Mouse (Mus musculus) forebrain, embryonic 13.5 days (tissue): Measurements from ENCODE around the gene Nav2. TPM values are rescaled to one million over a fixed set of nuclear protein-coding genes. Genes with fewer than 3 reads are reported as not detected.

Source experiments
- ATAC-seq: fragments of 200-750 bp; cut with Nextera tagmentation; 2 replicates; pipeline ENCODE4 v1.8.0; 2017
- H3K27ac ChIP-seq: fragments of 300-500 bp; sonication (generic); 2 replicates; pipeline ENCODE4 v1.5.1; 2015; ENCODE audit warnings: inconsistent platforms, mild to moderate bottlenecking, moderate library complexity
- H3K27me3 ChIP-seq: fragments of 300-500 bp; sonication (generic); 2 replicates; pipeline ENCODE4 v1.6.1; 2015; ENCODE audit warnings: mild to moderate bottlenecking, inconsistent platforms
- H3K36me3 ChIP-seq: fragments of 300-500 bp; sonication (generic); 2 replicates; pipeline ENCODE4 v1.6.1; 2015; ENCODE audit warnings: mild to moderate bottlenecking, inconsistent platforms; ENCODE audit not compliant: poor library complexity, severe bottlenecking
- H3K4me1 ChIP-seq: fragments of 300-500 bp; sonication (generic); 2 replicates; pipeline ENCODE4 v1.6.1; 2015; ENCODE audit warnings: inconsistent platforms
- H3K4me2 ChIP-seq: fragments of 300-500 bp; sonication (generic); 2 replicates; pipeline ENCODE4 v1.6.1; 2015; ENCODE audit warnings: inconsistent platforms, mild to moderate bottlenecking, moderate library complexity
- H3K4me3 ChIP-seq: fragments of 300-500 bp; sonication (generic); 2 replicates; pipeline ENCODE4 v1.5.1; 2015; ENCODE audit warnings: mild to moderate bottlenecking, inconsistent platforms
- H3K9ac ChIP-seq: fragments of 300-500 bp; sonication (generic); 2 replicates; pipeline ENCODE4 v1.6.1; 2015; ENCODE audit warnings: mild to moderate bottlenecking, inconsistent platforms
- H3K9me3 ChIP-seq: fragments of 300-500 bp; sonication (generic); replicated peaks from 2 replicates; pipeline ENCODE4 v1.6.1; 2016; ENCODE audit warnings: inconsistent platforms
- WGBS: fragments of 180-500 bp; shearing (Covaris S2); methylation state at CpG from one replicate; pipeline ENCODE4 v1.1.7; 2015; 5-methylcytosine and 5-hydroxymethylcytosine counted together
- polyA plus RNA-seq: library from polyadenylated mRNA; unstranded; fragments of >200 nt; fragmentation: Nextera tagmentation; extraction: Ambion mirVana; gene quantifications from 2 replicates; pipeline ENCODE4 v1.2.1, GENCODE M21; 2015

Gene Nav2
- polyA plus RNA-seq, 1 experiment from 2014 or later, result 11.2 TPM

GRCm38 (mm10) chr7:48917463-48917862 lies 8.9 kb downstream of the Nav2 start:
- Histone ChIP-seq H3K27me3 (peaks cover 50% of the 10 kb centered on the region), H3K4me1 (peaks cover 19% of the 10 kb centered on the region), H3K9ac (no peak overlapping the region), H3K4me2 (no peak overlapping the region), H3K27ac (no peak overlapping the region), H3K36me3 (no peaks in the 10 kb centered on the region), H3K9me3 (no peaks in the 10 kb centered on the region), H3K4me3 (no peak overlapping the region)
- ATAC-seq, result no peak
- WGBS, result 12% methylated on average over 5 of the region's 5 CpGs

- H3K4me2 ChIP-seq, result no peak overlapping the region; the same call in 1 of the 2 replicates
- no peak for ATAC-seq
- H3K27ac ChIP-seq, result no peak overlapping the region
- no peak overlapping the region for H3K4me3 ChIP-seq
- under 1% methylated on average over 5 of the region's 5 CpGs for WGBS
- H3K9ac ChIP-seq, result no peak overlapping the region
- peaks cover 50% of the 10 kb centered on the region for H3K27me3 ChIP-seq
- no peaks in the 10 kb centered on the region for H3K36me3 ChIP-seq
- peaks cover 19% of the 10 kb centered on the region for H3K4me1 ChIP-seq
- no peaks in the 10 kb centered on the region for H3K9me3 ChIP-seq
Measured at GRCm38 (mm10) chr7:48917988-48918387, 9.5 kb downstream of the Nav2 start.

GRCm38 (mm10) chr7:48918389-48918788 lies 9.9 kb downstream of the Nav2 start:
- no peak overlapping the region for H3K27ac ChIP-seq
- H3K4me2 ChIP-seq, result no peak overlapping the region; the same call in 1 of the 2 replicates
- no peak overlapping the region for H3K4me3 ChIP-seq
- H3K4me1 ChIP-seq, result peaks cover 19% of the 10 kb centered on the region
- H3K27me3 ChIP-seq, result peaks cover 50% of the 10 kb centered on the region
- 13% methylated on average over 11 of the region's 11 CpGs for WGBS
- no peak overlapping the region for H3K9ac ChIP-seq
- H3K9me3 ChIP-seq, result no peaks in the 10 kb centered on the region
- H3K36me3 ChIP-seq, result no peaks in the 10 kb centered on the region
- ATAC-seq, result no peak

GRCm38 (mm10) chr7:48923620-48924019 lies 15.1 kb downstream of the Nav2 start:
- Histone ChIP-seq H3K9ac (no peak overlapping the region), H3K9me3 (no peaks in the 10 kb centered on the region), H3K36me3 (no peaks in the 10 kb centered on the region), H3K4me3 (no peak overlapping the region), H3K4me1 (no peaks in the 10 kb centered on the region), H3K27me3 (peaks cover 30% of the 10 kb centered on the region), H3K27ac (no peak overlapping the region), H3K4me2 (no peak overlapping the region)
- no peak for ATAC-seq
- 93% methylated on average over 10 of the region's 10 CpGs for WGBS

DNA sequence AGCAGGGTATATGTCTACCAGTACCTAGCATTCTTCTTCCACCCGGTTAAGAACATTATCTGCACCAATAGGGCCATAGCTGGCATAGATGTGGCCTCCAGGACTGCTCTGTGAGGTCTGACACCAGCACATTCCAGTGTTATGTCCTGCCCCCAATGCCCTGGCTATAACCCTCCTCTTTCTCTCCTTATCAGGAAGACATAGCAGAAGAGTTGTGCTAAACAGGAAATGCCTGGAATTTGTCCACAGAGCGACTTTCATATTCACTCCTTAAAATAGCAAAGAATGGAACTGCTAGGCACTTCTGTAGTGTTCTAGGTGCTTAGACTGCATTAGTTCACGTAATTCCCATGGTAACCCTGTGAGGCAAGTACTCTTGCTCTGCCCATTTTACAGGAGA lies 16.7 kb downstream of the Nav2 start:
- no peaks in the 10 kb centered on the region for H3K9me3 ChIP-seq
- 88% methylated on average over 3 of the region's 3 CpGs for WGBS
- H3K4me2 ChIP-seq, result no peak overlapping the region
- H3K27me3 ChIP-seq, result peaks cover 22% of the 10 kb centered on the region
- no peak overlapping the region for H3K9ac ChIP-seq
- no peak for ATAC-seq
- no peak overlapping the region for H3K4me3 ChIP-seq
- no peak overlapping the region for H3K27ac ChIP-seq
- H3K4me1 ChIP-seq, result no peaks in the 10 kb centered on the region
- no peaks in the 10 kb centered on the region for H3K36me3 ChIP-seq

GRCm38 (mm10) chr7:48928364-48928763 lies 19.8 kb downstream of the Nav2 start:
- peak; percentile 59 for ATAC-seq
- 6% methylated on average over 3 of the region's 3 CpGs for WGBS

GRCm38 (mm10) chr7:48930399-48930798 lies 21.9 kb downstream of the Nav2 start:
- Histone ChIP-seq H3K9ac (no peak overlapping the region), H3K4me2 (no peak overlapping the region), H3K4me3 (no peak overlapping the region), H3K27ac (no peak overlapping the region), H3K27me3 (peaks cover 48% of the 10 kb centered on the region), H3K9me3 (no peaks in the 10 kb centered on the region), H3K36me3 (no peaks in the 10 kb centered on the region), H3K4me1 (no peaks in the 10 kb centered on the region)
- 30% methylated on average over 5 of the region's 5 CpGs for WGBS
- no peak for ATAC-seq

More at GRCm38 (mm10) chr7:48928364-48928763, 19.8 kb downstream of the Nav2 start:
- Histone ChIP-seq H3K4me2 (no peak overlapping the region), H3K36me3 (no peaks in the 10 kb centered on the region), H3K27ac (no peak overlapping the region), H3K9me3 (no peaks in the 10 kb centered on the region), H3K4me1 (no peaks in the 10 kb centered on the region), H3K27me3 (peaks cover 39% of the 10 kb centered on the region), H3K9ac (no peak overlapping the region), H3K4me3 (no peak overlapping the region)

GRCm38 (mm10) chr7:48932138-48932537 lies 23.6 kb downstream of the Nav2 start:
- 86% methylated on average over 2 of the region's 2 CpGs for WGBS
- no peak overlapping the region for H3K27ac ChIP-seq
- no peak for ATAC-seq
- H3K36me3 ChIP-seq, result no peaks in the 10 kb centered on the region
- no peaks in the 10 kb centered on the region for H3K4me1 ChIP-seq
- H3K4me2 ChIP-seq, result no peak overlapping the region
- no peak overlapping the region for H3K4me3 ChIP-seq
- no peak overlapping the region for H3K9ac ChIP-seq
- H3K27me3 ChIP-seq, result peaks cover 48% of the 10 kb centered on the region
- no peaks in the 10 kb centered on the region for H3K9me3 ChIP-seq

GRCm38 (mm10) chr7:48934816-48935215 lies 26.3 kb downstream of the Nav2 start:
- Histone ChIP-seq H3K27ac (no peak overlapping the region), H3K27me3 (peaks cover 54% of the 10 kb centered on the region), H3K9ac (no peak overlapping the region), H3K9me3 (no peaks in the 10 kb centered on the region), H3K4me1 (no peaks in the 10 kb centered on the region), H3K4me3 (no peak overlapping the region), H3K4me2 (no peak overlapping the region), H3K36me3 (no peaks in the 10 kb centered on the region)
- ATAC-seq, result no peak
- 94% methylated on average over 2 of the region's 2 CpGs for WGBS

GRCm38 (mm10) chr7:48937562-48937961 lies 29.0 kb downstream of the Nav2 start:
- H3K9me3 ChIP-seq, result no peaks in the 10 kb centered on the region
- H3K27me3 ChIP-seq, result peaks cover 46% of the 10 kb centered on the region
- ATAC-seq, result no peak
- H3K27ac ChIP-seq, result no peak overlapping the region
- no peaks in the 10 kb centered on the region for H3K4me1 ChIP-seq
- H3K9ac ChIP-seq, result no peak overlapping the region
- WGBS, result 87% methylated on average over 11 of the region's 11 CpGs
- H3K4me3 ChIP-seq, result no peak overlapping the region
- no peaks in the 10 kb centered on the region for H3K36me3 ChIP-seq
- no peak overlapping the region for H3K4me2 ChIP-seq

DNA sequence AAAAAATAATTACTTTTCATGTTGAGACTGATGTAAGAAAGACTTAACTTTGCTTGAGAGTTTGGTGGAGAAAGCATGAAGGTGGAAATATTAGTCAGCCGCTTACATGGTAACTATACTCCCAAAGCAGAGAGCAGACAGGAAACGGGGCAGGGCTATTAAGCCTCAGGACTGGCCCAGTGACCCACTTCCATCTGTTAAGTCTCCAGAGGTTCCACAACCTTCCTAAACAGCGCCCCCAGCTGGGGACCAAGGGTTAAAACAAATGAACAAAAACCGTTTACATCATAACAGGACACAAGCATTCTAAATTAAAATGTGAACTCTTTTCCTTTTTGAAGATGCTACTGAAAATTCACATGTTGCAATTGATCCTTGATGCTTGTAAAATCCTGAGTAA lies 29.7 kb downstream of the Nav2 start:
- H3K27me3 ChIP-seq, result peaks cover 48% of the 10 kb centered on the region
- no peaks in the 10 kb centered on the region for H3K9me3 ChIP-seq
- H3K4me2 ChIP-seq, result no peak overlapping the region
- no peaks in the 10 kb centered on the region for H3K36me3 ChIP-seq
- H3K4me3 ChIP-seq, result no peak overlapping the region
- no peak overlapping the region for H3K27ac ChIP-seq
- H3K9ac ChIP-seq, result no peak overlapping the region
- H3K4me1 ChIP-seq, result no peaks in the 10 kb centered on the region
- ATAC-seq, result no peak
- 44% methylated on average over 4 of the region's 4 CpGs for WGBS

- H3K9me3 ChIP-seq, result no peaks in the 10 kb centered on the region
- no peak overlapping the region for H3K4me2 ChIP-seq
- WGBS, result 85% methylated on average over 4 of the region's 4 CpGs
- no peak overlapping the region for H3K27ac ChIP-seq
- no peak overlapping the region for H3K4me3 ChIP-seq
- H3K9ac ChIP-seq, result no peak overlapping the region
- H3K4me1 ChIP-seq, result peaks cover 21% of the 10 kb centered on the region
- H3K27me3 ChIP-seq, result peaks cover 83% of the 10 kb centered on the region
- no peaks in the 10 kb centered on the region for H3K36me3 ChIP-seq
- no peak for ATAC-seq
Measured at GRCm38 (mm10) chr7:48948381-48949108, 40.0 kb downstream of the Nav2 start.

- WGBS, result 86% methylated on average over 5 of the region's 5 CpGs
- Histone ChIP-seq H3K4me2 (no peak overlapping the region), H3K27me3 (peaks cover 85% of the 10 kb centered on the region), H3K9ac (no peak overlapping the region), H3K9me3 (no peaks in the 10 kb centered on the region), H3K36me3 (no peaks in the 10 kb centered on the region), H3K27ac (no peak overlapping the region), H3K4me1 (peaks cover 9% of the 10 kb centered on the region), H3K4me3 (no peak overlapping the region)
- ATAC-seq, result no peak
Measured at GRCm38 (mm10) chr7:48954501-48954900, 46.0 kb downstream of the Nav2 start.
